Mouse (Mus musculus) lung, embryonic 16.5 days (tissue): ENCODE data around the gene Macc1. TPM values are rescaled to one million over a fixed set of nuclear protein-coding genes. Genes with fewer than 3 reads are reported as not detected.
"Not testable (repeated sequence)": the region's sequence is repeated elsewhere in the genome, so short reads cannot be mapped to it uniquely, and the experiment has no call there.

Source experiments
- ATAC-seq: fragments of 200-750 bp; cut with Nextera tagmentation; 2 replicates; pipeline ENCODE4 v1.8.0; 2017; ENCODE audit warnings: low read depth, mild to moderate bottlenecking, moderate library complexity
- H3K27ac ChIP-seq: fragments of 300-500 bp; sonication (generic); 2 replicates; pipeline ENCODE4 v1.5.1; 2014; ENCODE audit warnings: mild to moderate bottlenecking, control low read depth, low read length
- H3K27me3 ChIP-seq: fragments of 300-500 bp; sonication (generic); 2 replicates; pipeline ENCODE4 v1.6.1; 2014; ENCODE audit warnings: low read depth, low read length, mixed read lengths; ENCODE audit not compliant: control insufficient read depth, insufficient read depth
- H3K36me3 ChIP-seq: fragments of 300-500 bp; sonication (generic); 2 replicates; pipeline ENCODE4 v1.6.1; 2014; ENCODE audit warnings: low read length; ENCODE audit not compliant: control insufficient read depth, insufficient read depth
- H3K4me1 ChIP-seq: fragments of 300-500 bp; sonication (generic); replicated peaks from 2 replicates; pipeline ENCODE4 v1.6.1; 2014; ENCODE audit warnings: low read length, mixed read lengths; ENCODE audit not compliant: control insufficient read depth, insufficient read depth
- H3K4me2 ChIP-seq: fragments of 300-500 bp; sonication (generic); 2 replicates; pipeline ENCODE4 v1.6.1; 2014; ENCODE audit warnings: low read depth, low read length, control low read depth
- H3K4me3 ChIP-seq: fragments of 300-500 bp; sonication (generic); 2 replicates; pipeline ENCODE4 v1.5.1; 2014; ENCODE audit warnings: mild to moderate bottlenecking, low read length, control low read depth
- H3K9ac ChIP-seq: fragments of 300-500 bp; sonication (generic); 2 replicates; pipeline ENCODE4 v1.6.1; 2014; ENCODE audit warnings: low read length, control low read depth
- H3K9me3 ChIP-seq: fragments of 300-500 bp; sonication (generic); 2 replicates; pipeline ENCODE4 v1.6.1; 2016; ENCODE audit warnings: low read length; ENCODE audit not compliant: control insufficient read depth
- WGBS: fragments of 180-500 bp; shearing (Covaris S2); extraction: QIAGEN DNeasy Blood & Tissue Kit; methylation state at CpG from one replicate; pipeline ENCODE4 v1.1.7; 2014; 5-methylcytosine and 5-hydroxymethylcytosine counted together
- polyA plus RNA-seq: library from polyadenylated mRNA; unstranded; fragments of >200 nt; fragmentation: Nextera tagmentation; extraction: Ambion mirVana; gene quantifications from 2 replicates; pipeline ENCODE4 v1.2.1, GENCODE M21; 2015

The Macc1 gene
- polyA plus RNA-seq, 1 experiment from 2014 or later = 1.0 TPM

- H3K27me3 ChIP-seq = no peaks in the 10 kb centered on the region
- no peak overlapping the region for H3K4me3 ChIP-seq
- no peaks in the 10 kb centered on the region for H3K36me3 ChIP-seq
- no peaks in the 10 kb centered on the region for H3K4me1 ChIP-seq
- no peak overlapping the region for H3K27ac ChIP-seq
- no peak for ATAC-seq
- no peak overlapping the region for H3K9ac ChIP-seq
- WGBS = 35% methylated on average over 1 of the region's 1 CpGs
- no peaks in the 10 kb centered on the region for H3K9me3 ChIP-seq
- no peak overlapping the region for H3K4me2 ChIP-seq
Measured at GRCm38 (mm10) chr12:119318799-119319198, 4.7 kb downstream of the Macc1 start.

- no peaks in the 10 kb centered on the region for H3K27me3 ChIP-seq
- H3K4me3 ChIP-seq = no peak overlapping the region
- no peaks in the 10 kb centered on the region for H3K36me3 ChIP-seq
- H3K4me1 ChIP-seq = no peaks in the 10 kb centered on the region
- no peaks in the 10 kb centered on the region for H3K9me3 ChIP-seq
- H3K27ac ChIP-seq = no peak overlapping the region
- no peak for ATAC-seq
- H3K4me2 ChIP-seq = no peak overlapping the region
- H3K9ac ChIP-seq = no peak overlapping the region
Measured at GRCm38 (mm10) chr12:119325400-119325799, 11.3 kb downstream of the Macc1 start.

- ATAC-seq = no peak
- Histone ChIP-seq H3K36me3 (no peaks in the 10 kb centered on the region), H3K4me3 (no peak overlapping the region), H3K4me1 (no peaks in the 10 kb centered on the region), H3K27ac (no peak overlapping the region), H3K9me3 (no peaks in the 10 kb centered on the region), H3K9ac (no peak overlapping the region), H3K4me2 (no peak overlapping the region), H3K27me3 (no peaks in the 10 kb centered on the region)
- 80% methylated on average over 4 of the region's 4 CpGs for WGBS
Measured at GRCm38 (mm10) chr12:119330644-119331043, 16.6 kb downstream of the Macc1 start.

- H3K9ac ChIP-seq = no peak overlapping the region
- no peak overlapping the region for H3K27ac ChIP-seq
- no peaks in the 10 kb centered on the region for H3K27me3 ChIP-seq
- no peak overlapping the region for H3K4me3 ChIP-seq
- no peaks in the 10 kb centered on the region for H3K36me3 ChIP-seq
- no peaks in the 10 kb centered on the region for H3K4me1 ChIP-seq
- ATAC-seq = no peak
- H3K9me3 ChIP-seq = no peaks in the 10 kb centered on the region
- no peak overlapping the region for H3K4me2 ChIP-seq
Measured at GRCm38 (mm10) chr12:119333376-119333775, 19.3 kb downstream of the Macc1 start.

GRCm38 (mm10) chr12:119352579-119352978, 38.5 kb downstream of the Macc1 start:
- H3K4me2 ChIP-seq, H3K27ac ChIP-seq, H3K27me3 ChIP-seq, H3K9ac ChIP-seq, H3K36me3 ChIP-seq, H3K4me3 ChIP-seq, H3K4me1 ChIP-seq, H3K9me3 ChIP-seq, ATAC-seq: not testable (repeated sequence)
- 37% methylated on average over 16 of the region's 16 CpGs for WGBS

GRCm38 (mm10) chr12:119357418-119358241, 43.6 kb downstream of the Macc1 start:
- no peak overlapping the region for H3K4me2 ChIP-seq
- no peak overlapping the region for H3K9ac ChIP-seq
- no peaks in the 10 kb centered on the region; the same call in 1 of the 2 replicates for H3K27me3 ChIP-seq
- 47% methylated on average over 7 of the region's 7 CpGs for WGBS
- no peaks in the 10 kb centered on the region for H3K36me3 ChIP-seq
- H3K9me3 ChIP-seq = no peaks in the 10 kb centered on the region
- ATAC-seq = no peak
- H3K27ac ChIP-seq = no peak overlapping the region
- no peaks in the 10 kb centered on the region for H3K4me1 ChIP-seq
- H3K4me3 ChIP-seq = no peak overlapping the region

GRCm38 (mm10) chr12:119358242-119358515, 44.1 kb downstream of the Macc1 start:
- Histone ChIP-seq H3K4me2 (no peak overlapping the region), H3K36me3 (no peaks in the 10 kb centered on the region), H3K4me3 (no peak overlapping the region), H3K9ac (no peak overlapping the region), H3K27me3 (no peaks in the 10 kb centered on the region; the same call in 1 of the 2 replicates), H3K4me1 (no peaks in the 10 kb centered on the region), H3K27ac (no peak overlapping the region), H3K9me3 (no peaks in the 10 kb centered on the region)
- 45% methylated on average over 1 of the region's 1 CpGs for WGBS
- ATAC-seq = no peak

GRCm38 (mm10) chr12:119365041-119365440, 51.0 kb downstream of the Macc1 start:
- no peaks in the 10 kb centered on the region for H3K9me3 ChIP-seq
- H3K27ac ChIP-seq = no peak overlapping the region
- H3K27me3 ChIP-seq = no peaks in the 10 kb centered on the region; the same call in 1 of the 2 replicates
- WGBS = 78% methylated on average over 1 of the region's 1 CpGs
- no peak for ATAC-seq
- H3K36me3 ChIP-seq = no peaks in the 10 kb centered on the region
- H3K4me2 ChIP-seq = no peak overlapping the region
- H3K4me3 ChIP-seq = no peak overlapping the region
- H3K9ac ChIP-seq = no peak overlapping the region
- H3K4me1 ChIP-seq = no peaks in the 10 kb centered on the region

- no peaks in the 10 kb centered on the region for H3K4me1 ChIP-seq
- H3K27ac ChIP-seq = no peak overlapping the region
- no peak overlapping the region for H3K4me3 ChIP-seq
- H3K9me3 ChIP-seq = no peaks in the 10 kb centered on the region
- ATAC-seq = no peak
- 53% methylated on average over 4 of the region's 4 CpGs for WGBS
- no peaks in the 10 kb centered on the region for H3K36me3 ChIP-seq
- H3K9ac ChIP-seq = no peak overlapping the region
- no peak overlapping the region for H3K4me2 ChIP-seq
- no peaks in the 10 kb centered on the region for H3K27me3 ChIP-seq
Measured at GRCm38 (mm10) chr12:119369832-119370231, 55.8 kb downstream of the Macc1 start.

- H3K4me1 ChIP-seq = no peaks in the 10 kb centered on the region
- no peak overlapping the region for H3K9ac ChIP-seq
- no peak for ATAC-seq
- H3K4me2 ChIP-seq = no peak overlapping the region
- 55% methylated on average over 4 of the region's 4 CpGs for WGBS
- H3K36me3 ChIP-seq = no peaks in the 10 kb centered on the region
- no peaks in the 10 kb centered on the region for H3K27me3 ChIP-seq
- H3K27ac ChIP-seq = no peak overlapping the region
- H3K4me3 ChIP-seq = no peak overlapping the region
- H3K9me3 ChIP-seq = no peaks in the 10 kb centered on the region
Measured at GRCm38 (mm10) chr12:119372359-119372758, 58.3 kb downstream of the Macc1 start.
